Mouse (Mus musculus) brain, embryonic 14.5 days (tissue): ENCODE measurements at regions not wholly inside any gene's neighbourhood (a gene's known extent, or its start where the extent isn't known, plus 50 kb on each side); places are given as distances from the start of the nearest gene placed in this dataset.

Experiments
- CTCF ChIP-seq: fragments of 200-500 bp; IDR thresholded peaks from 2 replicates; pipeline ENCODE4 v1.5.1; 2012; ENCODE audit warnings: inconsistent platforms, mild to moderate bottlenecking, moderate library complexity, borderline replicate concordance; ENCODE audit not compliant: insufficient read depth, insufficient read length; ENCODE audit errors: extremely low read depth
- POLR2A ChIP-seq: fragments of 200-500 bp; IDR thresholded peaks from 2 replicates; pipeline ENCODE4 v1.6.1; 2012; ENCODE audit warnings: mild to moderate bottlenecking, inconsistent platforms, borderline replicate concordance; ENCODE audit not compliant: poor library complexity, insufficient read depth, insufficient read length, severe bottlenecking; ENCODE audit errors: extremely low read depth

DNA sequence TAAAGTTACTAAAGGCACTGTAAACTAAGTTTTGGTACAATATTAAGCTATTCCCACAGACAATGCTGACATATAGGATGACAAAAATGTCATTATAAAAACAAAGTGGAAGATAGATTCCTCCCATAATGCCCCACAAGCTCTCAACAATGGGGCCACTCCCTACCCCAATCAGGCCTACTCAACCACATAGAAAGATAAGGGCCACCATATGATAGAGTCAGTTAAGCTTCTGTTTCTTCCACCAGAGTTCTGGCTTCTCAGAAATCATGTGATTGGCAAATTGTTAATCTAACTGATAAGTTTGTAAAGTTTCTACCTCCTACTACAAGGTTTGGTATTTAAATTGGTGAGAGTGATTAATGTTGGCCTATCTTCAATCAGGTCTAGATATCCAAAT, 1534.6 kb downstream of the Epha7 start:
- no peak for TF ChIP-seq POLR2A
- TF ChIP-seq CTCF: no peak
